Mouse (Mus musculus) left cerebral cortex, adult 8-10 months (tissue): ENCODE results near the gene Dcaf8. TPM values are rescaled to one million over a fixed set of nuclear protein-coding genes. Genes with fewer than 3 reads are reported as not detected.
"Not testable (repeated sequence)": the region's sequence is repeated elsewhere in the genome, so short reads cannot be mapped to it uniquely, and the experiment has no call there.

Source experiments
- DNase-seq, 2 experiments: peaks; one replicate each; pipeline ENCODE4 v3.0.0; 2022; ENCODE audit warnings: low spot score in 2 of 2
- total RNA-seq, 4 experiments: library from RNA; stranded (reverse); gene quantifications; 2 replicates each; pipeline ENCODE4 v1.2.4; 2022

Dcaf8 gene
- total RNA-seq, 4 experiments from 2014 or later, result 118 to 125 (median 119) TPM

GRCm38 (mm10) chr1:172218164-172218910, 70.5 kb downstream of the Dcaf8 start:
- no peak for DNase-seq

- no peak for DNase-seq
These were observed 71.8 kb downstream of the Dcaf8 start, which contains the start of gene Casq1 for GRCm38 (mm10) chr1:172219451-172220406. Gene Casq1, minus strand, starts transcription at chr1:172219868.

GRCm38 (mm10) chr1:172220414-172220813, 72.5 kb downstream of the Dcaf8 start:
- DNase-seq, result no peak

GRCm38 (mm10) chr1:172221297-172222063, 73.6 kb downstream of the Dcaf8 start:
- DNase-seq, result no peak

- DNase-seq, result no peak
These were observed 80.3 kb downstream of the Dcaf8 start for GRCm38 (mm10) chr1:172228209-172228608.

GRCm38 (mm10) chr1:172229215-172229614, 81.3 kb downstream of the Dcaf8 start:
- no peak for DNase-seq

- no peak for DNase-seq
These were observed 93.2 kb downstream of the Dcaf8 start for GRCm38 (mm10) chr1:172240945-172241708.

GRCm38 (mm10) chr1:172242401-172242800, 94.5 kb downstream of the Dcaf8 start:
- DNase-seq, result no peak

GRCm38 (mm10) chr1:172243547-172244205, 95.8 kb downstream of the Dcaf8 start:
- no peak for DNase-seq

GRCm38 (mm10) chr1:172244645-172245044, 96.8 kb downstream of the Dcaf8 start:
- not testable (repeated sequence) for DNase-seq

Other genes with a start within 250 kb of the Dcaf8 start
- gene Slamf6, start 230.6 kb upstream of the Dcaf8 start, total RNA-seq, result 1 to 10 TPM in 1 of 4 experiments, under 1 TPM in 1, not detected in 2; 0.68 to 2.0 TPM
- 10 to 100 TPM; 12.9 to 17.1 (median 15.9) TPM for gene Vangl2, start 119.6 kb upstream of the Dcaf8 start, total RNA-seq
- gene Nhlh1, start 90.5 kb upstream of the Dcaf8 start, total RNA-seq, result under 1 TPM; 0.14 to 0.70 (median 0.24) TPM
- 100 to 1,000 TPM; 138 to 149 (median 144) TPM for gene Copa, start 65.6 kb upstream of the Dcaf8 start, total RNA-seq
- 10 to 100 TPM; 62.4 to 69.8 (median 64.3) TPM for gene Ncstn, start 65.3 kb upstream of the Dcaf8 start, total RNA-seq
- gene Pex19, start 21.3 kb upstream of the Dcaf8 start, total RNA-seq, result 100 to 1,000 TPM in 1 of 4 experiments, 10 to 100 TPM in 3; 78.7 to 104 (median 83.8) TPM
- gene Pea15a, start 58.7 kb downstream of the Dcaf8 start, total RNA-seq, result 100 to 1,000 TPM; 409 to 452 (median 428) TPM
- gene Casq1, start 71.8 kb downstream of the Dcaf8 start, total RNA-seq, result 1 to 10 TPM in 3 of 4 experiments, under 1 TPM in 1; 0.79 to 3.1 (median 2.0) TPM
- not detected for gene Atp1a4, start 110.3 kb downstream of the Dcaf8 start, total RNA-seq
- gene Igsf8, start 113.6 kb downstream of the Dcaf8 start, total RNA-seq, result 100 to 1,000 TPM; 256 to 294 (median 274) TPM
- 100 to 1,000 TPM; 623 to 677 (median 661) TPM for gene Atp1a2, start 150.0 kb downstream of the Dcaf8 start, total RNA-seq
- 100 to 1,000 TPM; 109 to 120 (median 112) TPM for gene Kcnj9, start 181.2 kb downstream of the Dcaf8 start, total RNA-seq
- 100 to 1,000 TPM in 3 of 4 experiments, 10 to 100 TPM in 1; 98.2 to 130 (median 113) TPM for gene Kcnj10, start 193.1 kb downstream of the Dcaf8 start, total RNA-seq
- gene Pigm, start 228.5 kb downstream of the Dcaf8 start, total RNA-seq, result 1 to 10 TPM; 8.0 to 8.7 (median 8.1) TPM